Mouse (Mus musculus) forebrain, postnatal 0 days (tissue): ENCODE results near the gene Mast1. TPM values are rescaled to one million over a fixed set of nuclear protein-coding genes. Genes with fewer than 3 reads are reported as not detected.

Experiments used
- ATAC-seq: fragments of 200-750 bp; cut with Nextera tagmentation; 2 replicates; pipeline ENCODE4 v1.8.0; 2017; ENCODE audit warnings: mild to moderate bottlenecking, moderate library complexity
- DNase-seq: peaks from one replicate; pipeline ENCODE4 v3.0.0-alpha.2; 2015
- H3K27ac ChIP-seq: fragments of 300-500 bp; sonication (generic); 2 replicates; pipeline ENCODE4 v1.5.1; 2014; ENCODE audit warnings: low read depth, mild to moderate bottlenecking, antibody characterized with exemption, low read length, moderate library complexity, mixed read lengths
- H3K27me3 ChIP-seq: fragments of 300-500 bp; sonication (generic); 2 replicates; pipeline ENCODE4 v1.6.1; 2014; ENCODE audit warnings: mild to moderate bottlenecking, low read length, mixed read lengths; ENCODE audit not compliant: insufficient read depth
- H3K36me3 ChIP-seq: fragments of 300-500 bp; sonication (generic); 2 replicates; pipeline ENCODE4 v1.6.1; 2014; ENCODE audit warnings: mild to moderate bottlenecking, moderate library complexity; ENCODE audit not compliant: insufficient read depth
- H3K4me1 ChIP-seq: fragments of 300-500 bp; sonication (generic); 2 replicates; pipeline ENCODE4 v1.6.1; 2014; ENCODE audit warnings: antibody characterized with exemption; ENCODE audit not compliant: insufficient read depth
- H3K4me2 ChIP-seq: fragments of 300-500 bp; sonication (generic); 2 replicates; pipeline ENCODE4 v1.6.1; 2014; ENCODE audit warnings: low read depth, mild to moderate bottlenecking, moderate library complexity
- H3K4me3 ChIP-seq: fragments of 300-500 bp; sonication (generic); 2 replicates; pipeline ENCODE4 v1.5.1; 2014; ENCODE audit warnings: low read depth, low read length, mixed read lengths
- H3K9ac ChIP-seq: fragments of 300-500 bp; sonication (generic); 2 replicates; pipeline ENCODE4 v1.6.1; 2014; ENCODE audit warnings: mild to moderate bottlenecking
- H3K9me3 ChIP-seq: fragments of 300-500 bp; sonication (generic); 2 replicates; pipeline ENCODE4 v1.6.1; 2016; ENCODE audit warnings: low read length
- CTCF ChIP-seq: sonication (generic); IDR thresholded peaks from 2 replicates; pipeline ENCODE4 v1.5.1; 2016; ENCODE audit warnings: antibody characterized with exemption, control low read depth, low read depth
- WGBS: fragments of 180-500 bp; shearing (Covaris S2); extraction: QIAGEN DNeasy Blood & Tissue Kit; methylation state at CpG from one replicate; pipeline ENCODE4 v1.1.7; 2014; 5-methylcytosine and 5-hydroxymethylcytosine counted together
- polyA plus RNA-seq: library from polyadenylated mRNA; unstranded; fragments of >200 nt; fragmentation: Nextera tagmentation; extraction: Ambion mirVana; gene quantifications from 2 replicates; pipeline ENCODE4 v1.2.1, GENCODE M21; 2015
- total RNA-seq: library from RNA; depleted of rRNA; stranded (reverse); fragments of >200 nt; gene quantifications from 2 replicates; pipeline ENCODE4 v1.2.3, GENCODE M21; 2014

Mast1 gene
- total and polyA plus RNA-seq, 2 experiments from 2014 or later = 57.7 to 63.8 TPM

GRCm38 (mm10) chr8:84981644-84982498, 44.7 kb upstream of the Mast1 start:
- peaks cover 28% of the 10 kb centered on the region; the same call in 1 of the 2 replicates for H3K4me1 ChIP-seq
- no peak for DNase-seq
- H3K9ac ChIP-seq = no peak overlapping the region
- no peaks in the 10 kb centered on the region for H3K36me3 ChIP-seq
- H3K9me3 ChIP-seq = no peaks in the 10 kb centered on the region
- no peak overlapping the region for H3K27ac ChIP-seq
- no peak for ATAC-seq
- no peak for TF ChIP-seq CTCF
- no peaks in the 10 kb centered on the region for H3K27me3 ChIP-seq
- no peak overlapping the region for H3K4me3 ChIP-seq
- H3K4me2 ChIP-seq = no peak overlapping the region
- WGBS = 75% methylated on average over 15 of the region's 15 CpGs

- no peaks in the 10 kb centered on the region for H3K9me3 ChIP-seq
- H3K27ac ChIP-seq = 0 out of 2 replicates have a peak overlapping the region, but pooled peaks have one; percentile 40
- no peak overlapping the region for H3K4me3 ChIP-seq
- DNase-seq (peak; percentile 34), ATAC-seq (no peak)
- 33% methylated on average over 11 of the region's 11 CpGs for WGBS
- H3K36me3 ChIP-seq = no peaks in the 10 kb centered on the region
- TF ChIP-seq CTCF = no peak
- no peak overlapping the region for H3K9ac ChIP-seq
- H3K27me3 ChIP-seq = no peaks in the 10 kb centered on the region
- H3K4me1 ChIP-seq = peaks cover 29% of the 10 kb centered on the region; the same call in 1 of the 2 replicates
- H3K4me2 ChIP-seq = peak overlapping the region; percentile 81
Observed at GRCm38 (mm10) chr8:84980622-84981358, 43.6 kb upstream of the Mast1 start.

- H3K4me1 ChIP-seq = peaks cover 22% of the 10 kb centered on the region; the same call in 1 of the 2 replicates
- 5% methylated on average over 41 of the region's 42 CpGs for WGBS
- H3K9me3 ChIP-seq = no peaks in the 10 kb centered on the region
- peak; percentile 93 for DNase-seq
- 0 out of 2 replicates have a peak, but pooled peaks cover 4% of the 10 kb centered on the region for H3K36me3 ChIP-seq
- peak; percentile 67 for ATAC-seq
- H3K27ac ChIP-seq = peak overlapping the region; percentile 47; the same call in 1 of the 2 replicates
- no peaks in the 10 kb centered on the region for H3K27me3 ChIP-seq
- H3K4me3 ChIP-seq = peak overlapping the region; percentile 35
- peak overlapping the region; percentile 81 for H3K4me2 ChIP-seq
- TF ChIP-seq CTCF = no peak
- H3K9ac ChIP-seq = peak overlapping the region; percentile 44
Observed at GRCm38 (mm10) chr8:84979599-84980421, 42.7 kb upstream of the Mast1 start.

- H3K4me2 ChIP-seq = peak within 1 kb of the TSS; percentile 81
- H3K27ac ChIP-seq = peak within 1 kb of the TSS; percentile 71
- TF ChIP-seq CTCF = no peak
- DNase-seq (peak; percentile 93), ATAC-seq (peak; percentile 59)
- H3K4me3 ChIP-seq = peak within 1 kb of the TSS; percentile 49
- H3K27me3 ChIP-seq = no peaks in the 10 kb centered on the region
- 3% methylated on average over 63 of the region's 63 CpGs for WGBS
- H3K36me3 ChIP-seq = peaks cover 9% of the 10 kb centered on the region
- no peaks in the 10 kb centered on the region for H3K9me3 ChIP-seq
- H3K9ac ChIP-seq = peak within 1 kb of the TSS; percentile 58
- H3K4me1 ChIP-seq = peaks cover 19% of the 10 kb centered on the region; the same call in 1 of the 2 replicates
Observed at GRCm38 (mm10) chr8:84978248-84978940, 41.2 kb upstream of the Mast1 start, which contains the start of gene Junb. Junb (minus strand) TSS chr8:84978718.

- no peaks in the 10 kb centered on the region for H3K9me3 ChIP-seq
- peak overlapping the region; percentile 49 for H3K4me3 ChIP-seq
- H3K36me3 ChIP-seq = peaks cover 17% of the 10 kb centered on the region
- peak overlapping the region; percentile 71 for H3K27ac ChIP-seq
- DNase-seq (peak; percentile 63), ATAC-seq (no peak)
- H3K9ac ChIP-seq = peak overlapping the region; percentile 58
- H3K27me3 ChIP-seq = no peaks in the 10 kb centered on the region
- peaks cover 19% of the 10 kb centered on the region; the same call in 1 of the 2 replicates for H3K4me1 ChIP-seq
- TF ChIP-seq CTCF = no peak
- 1% methylated on average over 70 of the region's 70 CpGs for WGBS
- peak overlapping the region; percentile 81 for H3K4me2 ChIP-seq
Observed at GRCm38 (mm10) chr8:84977435-84978247, 40.5 kb upstream of the Mast1 start.
